Mouse (Mus musculus) forebrain, embryonic 15.5 days (tissue): Measurements from ENCODE around the gene Dpp4. TPM values are rescaled to one million over a fixed set of nuclear protein-coding genes. Genes with fewer than 3 reads are reported as not detected.

ENCODE experiments used
- ATAC-seq: fragments of 200-750 bp; cut with Nextera tagmentation; replicated peaks from 2 replicates; pipeline ENCODE4 v1.8.0; 2017; ENCODE audit warnings: mild to moderate bottlenecking, moderate TSS enrichment, moderate library complexity
- H3K27ac ChIP-seq: fragments of 300-500 bp; sonication (generic); replicated peaks from 2 replicates; pipeline ENCODE4 v1.5.1; 2015; ENCODE audit warnings: mild to moderate bottlenecking, inconsistent platforms
- H3K27me3 ChIP-seq: fragments of 300-500 bp; sonication (generic); 2 replicates; pipeline ENCODE4 v1.6.1; 2015; ENCODE audit warnings: inconsistent platforms
- H3K36me3 ChIP-seq: fragments of 300-500 bp; sonication (generic); 2 replicates; pipeline ENCODE4 v1.6.1; 2015; ENCODE audit warnings: mild to moderate bottlenecking, inconsistent platforms
- H3K4me1 ChIP-seq: fragments of 300-500 bp; sonication (generic); 2 replicates; pipeline ENCODE4 v1.6.1; 2015; ENCODE audit warnings: inconsistent platforms
- H3K4me2 ChIP-seq: fragments of 300-500 bp; sonication (generic); replicated peaks from 2 replicates; pipeline ENCODE4 v1.6.1; 2015; ENCODE audit warnings: mild to moderate bottlenecking, inconsistent platforms
- H3K4me3 ChIP-seq: fragments of 300-500 bp; sonication (generic); 2 replicates; pipeline ENCODE4 v1.5.1; 2015; ENCODE audit warnings: mild to moderate bottlenecking, inconsistent platforms
- H3K9ac ChIP-seq: fragments of 300-500 bp; sonication (generic); replicated peaks from 2 replicates; pipeline ENCODE4 v1.6.1; 2015; ENCODE audit warnings: mild to moderate bottlenecking, inconsistent platforms
- H3K9me3 ChIP-seq: fragments of 300-500 bp; sonication (generic); 2 replicates; pipeline ENCODE4 v1.6.1; 2016; ENCODE audit warnings: inconsistent platforms
- WGBS: fragments of 180-500 bp; shearing (Covaris S2); methylation state at CpG from one replicate; pipeline ENCODE4 v1.1.7; 2015; ENCODE audit warnings: mixed read lengths; 5-methylcytosine and 5-hydroxymethylcytosine counted together
- polyA plus RNA-seq: library from polyadenylated mRNA; unstranded; fragments of >200 nt; fragmentation: Nextera tagmentation; extraction: Ambion mirVana; gene quantifications from 2 replicates; pipeline ENCODE4 v1.2.1, GENCODE M21; 2015

The Dpp4 gene
- polyA plus RNA-seq, 1 experiment from 2014 or later, result 1.5 TPM

- no peak overlapping the region for H3K27ac ChIP-seq
- no peak for ATAC-seq
- WGBS, result 56% methylated on average over 2 of the region's 2 CpGs
Measured at GRCm38 (mm10) chr2:62316930-62317329, 95.1 kb downstream of the Dpp4 start.

GRCm38 (mm10) chr2:62307477-62307876, 104.6 kb downstream of the Dpp4 start:
- peak; percentile 68 for ATAC-seq
- H3K9ac ChIP-seq, result no peak overlapping the region
- WGBS, result 66% methylated on average over 2 of the region's 2 CpGs
- H3K9me3 ChIP-seq, result no peaks in the 10 kb centered on the region
- no peak overlapping the region for H3K4me3 ChIP-seq
- peak overlapping the region; percentile 83 for H3K27ac ChIP-seq
- H3K27me3 ChIP-seq, result no peaks in the 10 kb centered on the region
- H3K4me1 ChIP-seq, result no peaks in the 10 kb centered on the region
- H3K36me3 ChIP-seq, result no peaks in the 10 kb centered on the region
- H3K4me2 ChIP-seq, result no peak overlapping the region

More at GRCm38 (mm10) chr2:62316930-62317329, 95.1 kb downstream of the Dpp4 start:
- H3K36me3 ChIP-seq, result no peaks in the 10 kb centered on the region
- H3K4me2 ChIP-seq, result no peak overlapping the region
- H3K9ac ChIP-seq, result no peak overlapping the region
- H3K4me3 ChIP-seq, result no peak overlapping the region
- no peaks in the 10 kb centered on the region for H3K4me1 ChIP-seq
- H3K27me3 ChIP-seq, result no peaks in the 10 kb centered on the region
- H3K9me3 ChIP-seq, result no peaks in the 10 kb centered on the region

- no peaks in the 10 kb centered on the region for H3K36me3 ChIP-seq
- H3K27ac ChIP-seq, result peak overlapping the region; percentile 83; the same call in 1 of the 2 replicates
- ATAC-seq, result no peak
- H3K4me2 ChIP-seq, result no peak overlapping the region
- H3K4me3 ChIP-seq, result no peak overlapping the region
- no peaks in the 10 kb centered on the region for H3K9me3 ChIP-seq
- H3K27me3 ChIP-seq, result no peaks in the 10 kb centered on the region
- H3K9ac ChIP-seq, result no peak overlapping the region
- 86% methylated on average over 5 of the region's 5 CpGs for WGBS
- no peaks in the 10 kb centered on the region for H3K4me1 ChIP-seq
Measured at GRCm38 (mm10) chr2:62306978-62307377, 105.1 kb downstream of the Dpp4 start.

GRCm38 (mm10) chr2:62301716-62302115, 110.3 kb downstream of the Dpp4 start:
- no peak for ATAC-seq
- WGBS, result 82% methylated on average over 2 of the region's 2 CpGs

GRCm38 (mm10) chr2:62293846-62294245, 118.2 kb downstream of the Dpp4 start:
- peak; percentile 90 for ATAC-seq
- 12% methylated on average over 2 of the region's 2 CpGs for WGBS

More at GRCm38 (mm10) chr2:62301716-62302115, 110.3 kb downstream of the Dpp4 start:
- H3K27me3 ChIP-seq, result no peaks in the 10 kb centered on the region
- H3K9me3 ChIP-seq, result no peaks in the 10 kb centered on the region
- no peak overlapping the region for H3K9ac ChIP-seq
- no peak overlapping the region for H3K4me2 ChIP-seq
- no peaks in the 10 kb centered on the region for H3K36me3 ChIP-seq
- H3K4me1 ChIP-seq, result no peaks in the 10 kb centered on the region
- no peak overlapping the region for H3K4me3 ChIP-seq
- no peak overlapping the region for H3K27ac ChIP-seq

GRCm38 (mm10) chr2:62287532-62287931, 124.5 kb downstream of the Dpp4 start:
- Histone ChIP-seq H3K27me3 (no peaks in the 10 kb centered on the region), H3K4me3 (no peak overlapping the region), H3K4me1 (no peaks in the 10 kb centered on the region), H3K9ac (no peak overlapping the region), H3K27ac (no peak overlapping the region), H3K9me3 (no peaks in the 10 kb centered on the region), H3K36me3 (no peaks in the 10 kb centered on the region), H3K4me2 (no peak overlapping the region)
- no peak for ATAC-seq
- WGBS, result 82% methylated on average over 4 of the region's 4 CpGs

More at GRCm38 (mm10) chr2:62293846-62294245, 118.2 kb downstream of the Dpp4 start:
- Histone ChIP-seq H3K4me1 (peaks cover 8% of the 10 kb centered on the region; the same call in 1 of the 2 replicates), H3K4me3 (no peak overlapping the region), H3K9me3 (no peaks in the 10 kb centered on the region), H3K36me3 (no peaks in the 10 kb centered on the region), H3K27me3 (no peaks in the 10 kb centered on the region), H3K4me2 (no peak overlapping the region), H3K27ac (peak overlapping the region; percentile 28), H3K9ac (no peak overlapping the region)

GRCm38 (mm10) chr2:62285847-62286246, 126.2 kb downstream of the Dpp4 start:
- no peak overlapping the region for H3K4me2 ChIP-seq

GRCm38 (mm10) chr2:62285026-62285425, 127.0 kb downstream of the Dpp4 start:
- WGBS, result 72% methylated on average over 2 of the region's 2 CpGs
- no peak overlapping the region for H3K27ac ChIP-seq
- no peak overlapping the region for H3K4me3 ChIP-seq
- H3K4me2 ChIP-seq, result no peak overlapping the region
- no peak overlapping the region for H3K9ac ChIP-seq
- no peaks in the 10 kb centered on the region for H3K4me1 ChIP-seq
- ATAC-seq, result no peak
- no peaks in the 10 kb centered on the region for H3K36me3 ChIP-seq
- no peaks in the 10 kb centered on the region for H3K27me3 ChIP-seq
- H3K9me3 ChIP-seq, result no peaks in the 10 kb centered on the region

More at GRCm38 (mm10) chr2:62285847-62286246, 126.2 kb downstream of the Dpp4 start:
- H3K4me1 ChIP-seq, result no peaks in the 10 kb centered on the region
- 2% methylated on average over 2 of the region's 2 CpGs for WGBS
- no peak for ATAC-seq
- no peak overlapping the region for H3K4me3 ChIP-seq
- no peak overlapping the region for H3K9ac ChIP-seq
- H3K27ac ChIP-seq, result no peak overlapping the region
- no peaks in the 10 kb centered on the region for H3K9me3 ChIP-seq
- no peaks in the 10 kb centered on the region for H3K36me3 ChIP-seq
- no peaks in the 10 kb centered on the region for H3K27me3 ChIP-seq

Other genes starting within 250 kb of the Dpp4 start
- 3.5 and 3.8 TPM in 2 replicates for gene Gcg, start 71.4 kb upstream of the Dpp4 start, polyA plus RNA-seq
- 0.74 and 0.84 TPM in 2 replicates for gene Fap, start 161.8 kb upstream of the Dpp4 start, polyA plus RNA-seq
- 0.77 and 1.1 TPM in 2 replicates for gene Ifih1, start 234.0 kb upstream of the Dpp4 start, polyA plus RNA-seq